Mouse (Mus musculus) olfactory bulb, adult 2 months (tissue): ENCODE measurements around the gene Slc31a1.

Experiments used
- CTCF ChIP-seq: fragments of 200-500 bp; IDR thresholded peaks from 2 replicates; pipeline ENCODE4 v1.5.1; 2012; ENCODE audit warnings: low read depth, mild to moderate bottlenecking, low read length, moderate library complexity; ENCODE audit not compliant: insufficient read depth
- POLR2A ChIP-seq: fragments of 200-500 bp; IDR thresholded peaks from 2 replicates; pipeline ENCODE4 v1.6.1; 2012; ENCODE audit warnings: mild to moderate bottlenecking, low read depth, low read length, moderate library complexity; ENCODE audit not compliant: insufficient read depth

- no peak for TF ChIP-seq CTCF
- no peak for TF ChIP-seq POLR2A
These were observed 32.9 kb downstream of the Slc31a1 start for GRCm38 (mm10) chr4:62393459-62393858.
